Mouse (Mus musculus): Measurements from ENCODE around the gene Ren1.

DNA sequence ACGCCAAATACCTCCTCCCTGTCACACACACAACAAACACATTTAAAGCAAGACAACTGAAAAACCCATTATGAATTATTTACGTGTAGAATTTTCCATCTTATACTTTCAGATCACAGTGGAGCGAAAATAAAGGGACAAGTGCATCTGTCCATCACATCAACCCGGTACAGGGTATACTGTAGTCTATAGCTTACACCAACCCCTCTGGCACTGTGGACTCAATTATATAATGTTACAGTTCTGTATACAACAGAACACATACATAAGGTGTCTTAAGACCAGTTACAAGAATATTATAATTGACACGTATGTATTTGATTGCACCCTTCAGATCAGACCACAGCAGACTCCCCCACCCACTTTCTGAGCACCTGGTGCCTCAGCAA lies 46.8 kb downstream of the Ren1 start:
- no peak for TF ChIP-seq CTCF (IDR thresholded peaks at IDR 0.05; ENCODE audit: low read depth)
- no peak for TF ChIP-seq EP300 (IDR thresholded peaks at IDR 0.05; ENCODE audit: low read depth)
